Mouse (Mus musculus): ENCODE data around the gene Pamr1. TPM values are rescaled to one million over a fixed set of nuclear protein-coding genes. Genes with fewer than 3 reads are reported as not detected.

The Pamr1 gene
- polyA plus RNA-seq, 1 experiment from 2014 or later = 16.6 TPM

GRCm38 (mm10) chr2:102616637-102617036 is 66.8 kb downstream of the Pamr1 start:
- no peaks in the 10 kb centered on the region for H3K9me3 ChIP-seq
- H3K27me3 ChIP-seq = no peaks in the 10 kb centered on the region
- 48% methylated on average over 2 of the region's 2 CpGs for WGBS
- H3K36me3 ChIP-seq = no peaks in the 10 kb centered on the region
- no peak overlapping the region for H3K4me2 ChIP-seq
- H3K9ac ChIP-seq = no peak overlapping the region
- ATAC-seq (ENCODE audit: borderline replicate concordance, extremely low read depth, low FRiP score, low TSS enrichment) = no peak
- no peak overlapping the region for H3K4me3 ChIP-seq
- no peak overlapping the region for H3K27ac ChIP-seq
- no peaks in the 10 kb centered on the region for H3K4me1 ChIP-seq

GRCm38 (mm10) chr2:102620744-102621429 is 71.1 kb downstream of the Pamr1 start:
- H3K4me3 ChIP-seq = no peak overlapping the region
- H3K4me1 ChIP-seq = no peaks in the 10 kb centered on the region
- no peak overlapping the region for H3K9ac ChIP-seq
- no peaks in the 10 kb centered on the region for H3K36me3 ChIP-seq
- H3K9me3 ChIP-seq = no peaks in the 10 kb centered on the region
- WGBS = 83% methylated on average over 12 of the region's 12 CpGs
- H3K27ac ChIP-seq = no peak overlapping the region
- H3K4me2 ChIP-seq = no peak overlapping the region
- ATAC-seq (ENCODE audit: borderline replicate concordance, extremely low read depth, low FRiP score, low TSS enrichment) = no peak
- H3K27me3 ChIP-seq = no peaks in the 10 kb centered on the region

- H3K4me2 ChIP-seq = no peak overlapping the region
- no peaks in the 10 kb centered on the region for H3K4me1 ChIP-seq
- no peak for ATAC-seq (ENCODE audit: borderline replicate concordance, extremely low read depth, low FRiP score, low TSS enrichment)
- H3K4me3 ChIP-seq = no peak overlapping the region
- 80% methylated on average over 5 of the region's 5 CpGs for WGBS
- H3K9ac ChIP-seq = no peak overlapping the region
- no peak overlapping the region for H3K27ac ChIP-seq
- H3K36me3 ChIP-seq = no peaks in the 10 kb centered on the region
- H3K9me3 ChIP-seq = no peaks in the 10 kb centered on the region
- H3K27me3 ChIP-seq = no peaks in the 10 kb centered on the region
Observed at GRCm38 (mm10) chr2:102622176-102622575, 72.4 kb downstream of the Pamr1 start.

- no peak overlapping the region for H3K4me3 ChIP-seq
- ATAC-seq (ENCODE audit: borderline replicate concordance, extremely low read depth, low FRiP score, low TSS enrichment) = no peak
- H3K9ac ChIP-seq = no peak overlapping the region
- H3K36me3 ChIP-seq = no peaks in the 10 kb centered on the region
- no peaks in the 10 kb centered on the region for H3K4me1 ChIP-seq
- no peak overlapping the region for H3K27ac ChIP-seq
- no peak overlapping the region for H3K4me2 ChIP-seq
- no peaks in the 10 kb centered on the region for H3K27me3 ChIP-seq
- no peaks in the 10 kb centered on the region for H3K9me3 ChIP-seq
Observed at GRCm38 (mm10) chr2:102622943-102623342, 73.1 kb downstream of the Pamr1 start.

- ATAC-seq (ENCODE audit: borderline replicate concordance, extremely low read depth, low FRiP score, low TSS enrichment) = no peak
- Histone ChIP-seq H3K27me3 (no peaks in the 10 kb centered on the region), H3K27ac (no peak overlapping the region), H3K4me2 (no peak overlapping the region), H3K4me3 (no peak overlapping the region), H3K36me3 (no peaks in the 10 kb centered on the region), H3K9me3 (no peaks in the 10 kb centered on the region), H3K9ac (no peak overlapping the region), H3K4me1 (no peaks in the 10 kb centered on the region)
- WGBS = 90% methylated on average over 1 of the region's 1 CpGs
Observed at GRCm38 (mm10) chr2:102624538-102624937, 74.7 kb downstream of the Pamr1 start.

- H3K4me3 ChIP-seq = no peak overlapping the region
- no peaks in the 10 kb centered on the region for H3K36me3 ChIP-seq
- no peaks in the 10 kb centered on the region for H3K9me3 ChIP-seq
- ATAC-seq (ENCODE audit: borderline replicate concordance, extremely low read depth, low FRiP score, low TSS enrichment) = no peak
- H3K4me1 ChIP-seq = no peaks in the 10 kb centered on the region
- 81% methylated on average over 4 of the region's 4 CpGs for WGBS
- H3K27me3 ChIP-seq = no peaks in the 10 kb centered on the region
- H3K27ac ChIP-seq = no peak overlapping the region
- no peak overlapping the region for H3K9ac ChIP-seq
- H3K4me2 ChIP-seq = no peak overlapping the region
Observed at GRCm38 (mm10) chr2:102632361-102632760, 82.5 kb downstream of the Pamr1 start.

GRCm38 (mm10) chr2:102634010-102634409 is 84.2 kb downstream of the Pamr1 start:
- H3K9me3 ChIP-seq = no peaks in the 10 kb centered on the region
- H3K4me1 ChIP-seq = 0 out of 2 replicates have a peak, but pooled peaks cover 3% of the 10 kb centered on the region
- no peaks in the 10 kb centered on the region for H3K36me3 ChIP-seq
- no peak overlapping the region for H3K27ac ChIP-seq
- no peaks in the 10 kb centered on the region for H3K27me3 ChIP-seq
- no peak overlapping the region for H3K9ac ChIP-seq
- no peak overlapping the region for H3K4me2 ChIP-seq
- no peak overlapping the region for H3K4me3 ChIP-seq
- WGBS = 85% methylated on average over 1 of the region's 1 CpGs
- no peak for ATAC-seq (ENCODE audit: borderline replicate concordance, extremely low read depth, low FRiP score, low TSS enrichment)

- Histone ChIP-seq H3K36me3 (no peaks in the 10 kb centered on the region), H3K4me1 (0 out of 2 replicates have a peak, but pooled peaks cover 3% of the 10 kb centered on the region), H3K9me3 (no peaks in the 10 kb centered on the region), H3K9ac (no peak overlapping the region), H3K27me3 (no peaks in the 10 kb centered on the region), H3K4me2 (no peak overlapping the region), H3K4me3 (no peak overlapping the region), H3K27ac (no peak overlapping the region)
- 58% methylated on average over 3 of the region's 3 CpGs for WGBS
- ATAC-seq (ENCODE audit: borderline replicate concordance, extremely low read depth, low FRiP score, low TSS enrichment) = no peak
Observed at GRCm38 (mm10) chr2:102635523-102636060, 85.8 kb downstream of the Pamr1 start.

GRCm38 (mm10) chr2:102636116-102636600 is 86.3 kb downstream of the Pamr1 start:
- Histone ChIP-seq H3K36me3 (no peaks in the 10 kb centered on the region), H3K4me1 (0 out of 2 replicates have a peak, but pooled peaks cover 3% of the 10 kb centered on the region), H3K4me3 (no peak overlapping the region), H3K9me3 (no peaks in the 10 kb centered on the region), H3K27me3 (no peaks in the 10 kb centered on the region), H3K27ac (no peak overlapping the region), H3K4me2 (no peak overlapping the region), H3K9ac (no peak overlapping the region)
- no peak for ATAC-seq (ENCODE audit: borderline replicate concordance, extremely low read depth, low FRiP score, low TSS enrichment)
- 82% methylated on average over 7 of the region's 7 CpGs for WGBS

- Histone ChIP-seq H3K27ac (no peak overlapping the region), H3K9ac (no peak overlapping the region), H3K4me3 (no peak overlapping the region), H3K9me3 (no peaks in the 10 kb centered on the region), H3K4me2 (no peak overlapping the region), H3K36me3 (no peaks in the 10 kb centered on the region), H3K27me3 (no peaks in the 10 kb centered on the region), H3K4me1 (0 out of 2 replicates have a peak, but pooled peaks cover 3% of the 10 kb centered on the region)
- ATAC-seq (ENCODE audit: borderline replicate concordance, extremely low read depth, low FRiP score, low TSS enrichment) = no peak
- WGBS = 75% methylated on average over 5 of the region's 5 CpGs
Observed at GRCm38 (mm10) chr2:102638140-102638539, 88.3 kb downstream of the Pamr1 start.

- Histone ChIP-seq H3K4me2 (no peak overlapping the region), H3K9me3 (no peaks in the 10 kb centered on the region), H3K4me3 (no peak overlapping the region), H3K4me1 (0 out of 2 replicates have a peak, but pooled peaks cover 3% of the 10 kb centered on the region), H3K27ac (no peak overlapping the region), H3K27me3 (no peaks in the 10 kb centered on the region), H3K36me3 (no peaks in the 10 kb centered on the region), H3K9ac (no peak overlapping the region)
- 16% methylated on average over 2 of the region's 2 CpGs for WGBS
- no peak for ATAC-seq (ENCODE audit: borderline replicate concordance, extremely low read depth, low FRiP score, low TSS enrichment)
Observed at GRCm38 (mm10) chr2:102638690-102639089, 88.9 kb downstream of the Pamr1 start.

- 72% methylated on average over 10 of the region's 10 CpGs for WGBS
- H3K9ac ChIP-seq = no peak overlapping the region
- H3K4me2 ChIP-seq = no peak overlapping the region
- H3K36me3 ChIP-seq = no peaks in the 10 kb centered on the region
- no peak overlapping the region for H3K4me3 ChIP-seq
- no peak overlapping the region for H3K27ac ChIP-seq
- no peaks in the 10 kb centered on the region for H3K9me3 ChIP-seq
- no peaks in the 10 kb centered on the region for H3K4me1 ChIP-seq
- no peak for ATAC-seq (ENCODE audit: borderline replicate concordance, extremely low read depth, low FRiP score, low TSS enrichment)
- H3K27me3 ChIP-seq = no peaks in the 10 kb centered on the region
Observed at GRCm38 (mm10) chr2:102648845-102649500, 99.2 kb downstream of the Pamr1 start.

Measured in lung, embryonic 15.5 days (tissue).